Mouse (Mus musculus): ENCODE results near the gene Oas2. TPM values are rescaled to one million over a fixed set of nuclear protein-coding genes. Genes with fewer than 3 reads are reported as not detected.

The Oas2 gene
- total and polyA plus RNA-seq, 3 experiments = 0.11 to 3.5 (median 2.3) TPM

DNA sequence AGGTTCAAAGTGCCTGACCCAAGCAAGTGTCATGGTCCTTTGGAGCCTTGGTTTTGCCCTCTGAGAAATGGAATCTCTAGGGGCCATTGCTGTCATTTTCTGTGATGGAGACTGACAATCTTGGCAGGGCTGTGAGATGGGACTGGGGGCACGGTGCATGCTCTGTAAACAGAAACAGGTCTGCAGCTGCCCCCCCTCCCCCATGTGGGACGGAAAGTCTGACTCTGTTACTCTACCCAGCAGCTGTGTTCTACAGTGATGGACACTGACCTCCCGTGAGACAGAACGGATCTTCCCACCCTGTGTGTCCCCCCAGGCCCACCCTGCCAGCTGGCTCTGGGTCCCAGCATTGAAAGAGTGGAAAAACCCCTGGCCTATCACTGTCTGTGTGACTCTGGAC lies 59.2 kb downstream of the Oas2 start:
- Histone ChIP-seq H3K36me3 (replicated peaks) (no peaks in the 10 kb centered on the region), H3K27me3 (ENCODE audit: insufficient read depth, low read length) (peaks cover 34% of the 10 kb centered on the region), H3K9me3 (replicated peaks) (peaks cover 6% of the 10 kb centered on the region), H3K4me3 (ENCODE audit: low read depth, low read length) (no peak overlapping the region), H3K4me1 (ENCODE audit: insufficient read depth, low read depth, low read length) (peaks cover 70% of the 10 kb centered on the region)
- ATAC-seq (ENCODE audit: extremely low read depth, insufficient number of reproducible peaks, low FRiP score, poor library complexity, severe bottlenecking) (no peak), DNase-seq (ENCODE audit: low spot score) (no peak)
- TF ChIP-seq GATA1 (IDR thresholded peaks at IDR 0.05; ENCODE audit: borderline replicate concordance, low read length) (no peak), CTCF (IDR thresholded peaks at IDR 0.05; ENCODE audit: low read depth, low read length) (no peak), POLR2AphosphoS5 (IDR thresholded peaks at IDR 0.05; ENCODE audit: insufficient replicate concordance, low read depth, low read length) (no peak), GATA2 (IDR thresholded peaks at IDR 0.05; ENCODE audit: borderline replicate concordance, low read depth, low read length) (no peak), TAL1 (conservative IDR thresholded peaks at IDR 0.05; ENCODE audit: low read depth, low read length) (no peak)

DNA sequence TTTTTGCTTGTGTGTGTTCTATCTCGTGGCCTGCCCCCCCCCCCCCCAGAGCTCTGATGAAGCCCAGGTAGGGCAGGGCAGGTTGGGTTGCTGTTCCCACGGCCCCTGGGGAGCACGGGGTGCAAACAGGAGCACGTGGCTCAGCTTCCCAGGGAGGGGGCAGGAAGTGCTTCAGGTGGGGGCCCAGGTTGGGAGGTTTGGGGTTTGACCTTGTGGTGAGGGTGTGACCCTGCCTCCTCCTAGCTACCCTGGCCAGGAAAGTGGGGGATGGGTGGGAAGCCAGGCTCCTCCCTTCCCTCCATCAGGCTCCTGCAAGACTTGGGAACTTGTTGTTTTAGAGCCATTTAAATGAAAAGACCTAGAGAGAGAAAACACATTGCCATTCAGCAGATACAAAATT lies 61.2 kb downstream of the Oas2 start:
- H3K36me3 ChIP-seq (replicated peaks) = no peaks in the 10 kb centered on the region
- ATAC-seq (ENCODE audit: extremely low read depth, insufficient number of reproducible peaks, low FRiP score, poor library complexity, severe bottlenecking) = no peak
- TF ChIP-seq CTCF (IDR thresholded peaks at IDR 0.05; ENCODE audit: low read depth, low read length) = no peak
- no peak for TF ChIP-seq GATA2 (IDR thresholded peaks at IDR 0.05; ENCODE audit: borderline replicate concordance, low read depth, low read length)
- no peak for TF ChIP-seq GATA1 (IDR thresholded peaks at IDR 0.05; ENCODE audit: borderline replicate concordance, low read length)
- TF ChIP-seq TAL1 (conservative IDR thresholded peaks at IDR 0.05; ENCODE audit: low read depth, low read length) = no peak
- no peak for TF ChIP-seq POLR2AphosphoS5 (IDR thresholded peaks at IDR 0.05; ENCODE audit: insufficient replicate concordance, low read depth, low read length)
- DNase-seq (ENCODE audit: low spot score) = no peak
- peaks cover 24% of the 10 kb centered on the region for H3K27me3 ChIP-seq (ENCODE audit: insufficient read depth, low read length)
- peaks cover 85% of the 10 kb centered on the region for H3K4me1 ChIP-seq (ENCODE audit: insufficient read depth, low read depth, low read length)
- peak overlapping the region; percentile 57; the same call in 1 of the 2 replicates for H3K4me3 ChIP-seq (ENCODE audit: low read depth, low read length)
- no peaks in the 10 kb centered on the region for H3K9me3 ChIP-seq (replicated peaks)

DNA sequence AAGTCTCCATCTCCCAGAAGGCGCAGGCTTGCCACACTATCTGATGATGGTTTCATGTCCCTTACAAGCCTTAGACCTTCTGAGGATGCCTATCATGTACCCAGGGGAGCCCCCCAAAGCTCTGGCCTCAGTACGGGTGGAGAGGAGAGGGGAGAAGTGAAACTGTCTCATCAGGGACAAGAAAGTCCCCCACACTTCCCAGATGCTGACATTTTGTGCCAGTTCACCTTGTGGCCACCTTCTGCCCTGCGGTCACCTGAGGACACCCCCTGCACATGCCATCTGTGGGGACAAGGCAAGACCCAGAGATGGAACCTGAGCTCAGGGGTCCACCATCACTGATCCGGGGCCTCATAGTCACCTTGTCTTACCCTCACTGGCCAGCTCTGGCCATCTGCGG lies 61.8 kb downstream of the Oas2 start:
- no peaks in the 10 kb centered on the region for H3K9me3 ChIP-seq (replicated peaks)
- H3K4me1 ChIP-seq (ENCODE audit: insufficient read depth, low read depth, low read length) = peaks cover 90% of the 10 kb centered on the region
- ATAC-seq (ENCODE audit: extremely low read depth, insufficient number of reproducible peaks, low FRiP score, poor library complexity, severe bottlenecking) = no peak
- TF ChIP-seq GATA1 (IDR thresholded peaks at IDR 0.05; ENCODE audit: borderline replicate concordance, low read length) (no peak), CTCF (IDR thresholded peaks at IDR 0.05; ENCODE audit: low read depth, low read length) (no peak), GATA2 (IDR thresholded peaks at IDR 0.05; ENCODE audit: borderline replicate concordance, low read depth, low read length) (no peak), POLR2AphosphoS5 (IDR thresholded peaks at IDR 0.05; ENCODE audit: insufficient replicate concordance, low read depth, low read length) (no peak), TAL1 (conservative IDR thresholded peaks at IDR 0.05; ENCODE audit: low read depth, low read length) (no peak)
- peaks cover 22% of the 10 kb centered on the region for H3K27me3 ChIP-seq (ENCODE audit: insufficient read depth, low read length)
- H3K4me3 ChIP-seq (ENCODE audit: low read depth, low read length) = peak overlapping the region; percentile 57; the same call in 1 of the 2 replicates
- H3K36me3 ChIP-seq (replicated peaks) = no peaks in the 10 kb centered on the region
- DNase-seq (ENCODE audit: low spot score) = no peak

DNA sequence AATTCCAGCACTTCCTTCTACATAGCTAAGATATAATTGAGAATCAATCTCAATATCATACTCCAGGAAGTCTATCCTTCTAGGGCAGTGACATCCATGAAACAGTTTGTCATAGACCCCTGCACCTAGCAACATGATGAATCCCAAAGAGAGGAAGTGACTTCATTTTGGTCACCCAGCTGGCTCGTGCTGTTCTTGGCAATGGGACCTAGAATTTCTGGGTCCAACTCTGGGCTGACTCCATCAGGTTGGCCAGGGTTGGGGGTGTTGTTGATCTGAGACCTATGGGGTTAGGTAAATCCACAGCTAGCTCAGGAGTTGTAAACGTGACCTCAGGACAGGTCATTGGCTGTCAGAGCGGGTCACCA lies 62.2 kb downstream of the Oas2 start:
- ATAC-seq (ENCODE audit: extremely low read depth, insufficient number of reproducible peaks, low FRiP score, poor library complexity, severe bottlenecking) (no peak), DNase-seq (ENCODE audit: low spot score) (no peak)
- Histone ChIP-seq H3K27me3 (ENCODE audit: insufficient read depth, low read length) (peaks cover 21% of the 10 kb centered on the region), H3K9me3 (replicated peaks) (no peaks in the 10 kb centered on the region), H3K36me3 (replicated peaks) (no peaks in the 10 kb centered on the region), H3K4me3 (ENCODE audit: low read depth, low read length) (peak overlapping the region; percentile 57; the same call in 1 of the 2 replicates), H3K4me1 (ENCODE audit: insufficient read depth, low read depth, low read length) (peaks cover 94% of the 10 kb centered on the region)
- TF ChIP-seq GATA2 (IDR thresholded peaks at IDR 0.05; ENCODE audit: borderline replicate concordance, low read depth, low read length) (no peak), CTCF (IDR thresholded peaks at IDR 0.05; ENCODE audit: low read depth, low read length) (no peak), POLR2AphosphoS5 (IDR thresholded peaks at IDR 0.05; ENCODE audit: insufficient replicate concordance, low read depth, low read length) (no peak), GATA1 (IDR thresholded peaks at IDR 0.05; ENCODE audit: borderline replicate concordance, low read length) (no peak), TAL1 (conservative IDR thresholded peaks at IDR 0.05; ENCODE audit: low read depth, low read length) (no peak; the same call in 1 of the 2 replicates)

DNA sequence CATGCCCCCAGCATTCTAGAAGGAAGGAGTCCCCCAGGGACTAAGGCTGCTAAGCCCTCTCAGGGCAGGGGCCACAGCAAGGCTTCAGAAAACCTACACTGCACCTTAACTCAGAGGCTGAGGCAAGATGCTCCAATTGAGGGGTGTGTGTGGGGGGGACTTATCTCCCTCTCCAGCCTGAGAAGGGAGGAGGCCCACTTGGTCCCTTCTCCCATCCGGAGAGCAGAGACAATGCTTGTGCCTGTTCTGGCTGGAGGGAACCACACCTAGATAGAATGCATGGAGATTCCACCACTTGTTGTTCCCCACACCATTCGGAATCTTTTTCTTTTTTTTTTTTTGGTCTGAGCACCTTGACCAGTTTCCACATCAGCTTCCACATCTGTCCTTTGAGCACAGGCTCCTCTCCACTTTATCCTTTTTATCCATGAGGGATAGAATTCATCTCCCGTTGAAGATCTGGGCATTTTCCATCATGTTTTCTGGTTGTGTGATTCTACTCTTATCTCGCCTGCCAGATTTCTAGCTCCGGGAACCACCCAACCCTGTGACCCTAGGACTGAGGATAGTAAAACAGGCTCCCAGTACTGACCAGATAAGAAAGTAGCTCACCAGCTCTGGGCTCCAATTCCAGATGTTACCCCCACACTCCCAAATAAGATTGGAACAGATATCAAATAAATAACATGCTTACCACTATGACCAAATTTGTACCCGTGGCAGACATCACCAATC lies 62.7 kb downstream of the Oas2 start:
- Histone ChIP-seq H3K27me3 (ENCODE audit: insufficient read depth, low read length) (peaks cover 21% of the 10 kb centered on the region), H3K9me3 (replicated peaks) (no peaks in the 10 kb centered on the region), H3K36me3 (replicated peaks) (no peaks in the 10 kb centered on the region), H3K4me1 (ENCODE audit: insufficient read depth, low read depth, low read length) (peaks cover 97% of the 10 kb centered on the region), H3K4me3 (ENCODE audit: low read depth, low read length) (peak overlapping the region; percentile 54; the same call in 1 of the 2 replicates)
- no peak for TF ChIP-seq GATA2 (IDR thresholded peaks at IDR 0.05; ENCODE audit: borderline replicate concordance, low read depth, low read length)
- TF ChIP-seq TAL1 (conservative IDR thresholded peaks at IDR 0.05; ENCODE audit: low read depth, low read length) = peak; percentile 88
- DNase-seq (ENCODE audit: low spot score) (peak; percentile 80), ATAC-seq (ENCODE audit: extremely low read depth, insufficient number of reproducible peaks, low FRiP score, poor library complexity, severe bottlenecking) (peak; percentile 75)

DNA sequence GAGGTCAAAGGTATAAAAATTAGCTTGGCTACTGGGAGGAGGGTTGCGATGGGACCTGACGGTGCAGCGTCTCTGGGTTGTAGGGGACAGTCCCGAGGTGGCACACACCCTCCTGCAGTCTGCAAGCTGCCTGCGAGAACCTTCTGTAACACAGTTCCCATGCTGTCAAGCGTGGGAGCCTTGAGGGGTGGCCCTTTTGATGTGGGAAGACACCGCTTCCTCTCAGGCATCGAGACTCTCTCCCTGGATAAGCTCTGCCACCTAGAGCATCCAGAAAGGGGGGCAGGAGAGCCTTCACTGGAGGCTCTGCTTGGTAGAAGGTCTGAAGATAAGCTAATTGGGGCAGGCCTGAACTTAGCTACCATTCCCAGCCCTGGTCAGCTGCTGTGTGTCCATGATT lies 64.0 kb downstream of the Oas2 start:
- Histone ChIP-seq H3K9me3 (replicated peaks) (no peaks in the 10 kb centered on the region), H3K4me3 (ENCODE audit: low read depth, low read length) (no peak overlapping the region; the same call in 1 of the 2 replicates), H3K4me1 (ENCODE audit: insufficient read depth, low read depth, low read length) (peaks cover 89% of the 10 kb centered on the region), H3K27me3 (ENCODE audit: insufficient read depth, low read length) (peaks cover 16% of the 10 kb centered on the region), H3K36me3 (replicated peaks) (no peaks in the 10 kb centered on the region)
- ATAC-seq (ENCODE audit: extremely low read depth, insufficient number of reproducible peaks, low FRiP score, poor library complexity, severe bottlenecking) (no peak), DNase-seq (ENCODE audit: low spot score) (no peak)
- TF ChIP-seq GATA1 (IDR thresholded peaks at IDR 0.05; ENCODE audit: borderline replicate concordance, low read length) = no peak
- no peak for TF ChIP-seq POLR2AphosphoS5 (IDR thresholded peaks at IDR 0.05; ENCODE audit: insufficient replicate concordance, low read depth, low read length)
- no peak for TF ChIP-seq TAL1 (conservative IDR thresholded peaks at IDR 0.05; ENCODE audit: low read depth, low read length)
- TF ChIP-seq CTCF (IDR thresholded peaks at IDR 0.05; ENCODE audit: low read depth, low read length) = no peak
- TF ChIP-seq GATA2 (IDR thresholded peaks at IDR 0.05; ENCODE audit: borderline replicate concordance, low read depth, low read length) = no peak

Measured in G1E (cell line).